Mouse (Mus musculus) urinary bladder, postnatal 36 days (tissue): ENCODE data around the gene Gm4302.
"Not testable (repeated sequence)": the region's sequence is repeated elsewhere in the genome, so short reads cannot be mapped to it uniquely, and the experiment has no call there.

Experiments used
- DNase-seq, 2 experiments: peaks; one replicate each; pipeline ENCODE4 v3.0.0; 2022; ENCODE audit warnings: low spot score in 2 of 2, mixed read lengths in 1 of 2

The Gm4302 gene

GRCm38 (mm10) chr10:100340536-100340935, at the start of gene Gm4302:
Gm4302 (plus strand) TSS chr10:100340836.
- not testable (repeated sequence) for DNase-seq

- DNase-seq, result no peak
These were observed 44.5 kb upstream of the Gm4302 start for GRCm38 (mm10) chr10:100296105-100296504.

- DNase-seq, result not testable (repeated sequence)
These were observed 40.5 kb upstream of the Gm4302 start for GRCm38 (mm10) chr10:100300106-100300505.

GRCm38 (mm10) chr10:100335376-100335775, 5.3 kb upstream of the Gm4302 start, which contains the start of gene Gm4301:
Gm4301 (plus strand) TSS chr10:100335676.
- DNase-seq, result not testable (repeated sequence)

GRCm38 (mm10) chr10:100345672-100346071, 5.0 kb downstream of the Gm4302 start, which contains the start of gene Gm4303:
Gm4303 (plus strand) TSS chr10:100345972.
- DNase-seq, result not testable (repeated sequence)

- not testable (repeated sequence) for DNase-seq
These were observed 10.2 kb downstream of the Gm4302 start, which contains the start of gene Gm4305 for GRCm38 (mm10) chr10:100350793-100351192. Gm4305 (plus strand) TSS chr10:100351093.

GRCm38 (mm10) chr10:100356841-100357240, 16.2 kb downstream of the Gm4302 start:
- DNase-seq, result peak; percentile 0 to 1

GRCm38 (mm10) chr10:100361038-100361437, 20.4 kb downstream of the Gm4302 start, which contains the start of gene Gm4307:
Gm4307 (plus strand) TSS chr10:100361338.
- not testable (repeated sequence) for DNase-seq

GRCm38 (mm10) chr10:100382460-100382859, 41.8 kb downstream of the Gm4302 start, which contains the start of gene Gm4312:
Gm4312 (minus strand) TSS chr10:100382560.
- not testable (repeated sequence) for DNase-seq
